Mouse (Mus musculus): ENCODE measurements around the gene Nr1i3.

The Nr1i3 gene

GRCm38 (mm10) chr1:171213801-171214496, at the start of gene Nr1i3:
Gene Nr1i3, plus strand, starts transcription at chr1:171213970.
- no peak for DNase-seq (ENCODE audit: low spot score in 2 of 2)

- no peak for DNase-seq (ENCODE audit: low spot score in 2 of 2)
Observed at GRCm38 (mm10) chr1:171164258-171164657, 49.5 kb upstream of the Nr1i3 start.

DNA sequence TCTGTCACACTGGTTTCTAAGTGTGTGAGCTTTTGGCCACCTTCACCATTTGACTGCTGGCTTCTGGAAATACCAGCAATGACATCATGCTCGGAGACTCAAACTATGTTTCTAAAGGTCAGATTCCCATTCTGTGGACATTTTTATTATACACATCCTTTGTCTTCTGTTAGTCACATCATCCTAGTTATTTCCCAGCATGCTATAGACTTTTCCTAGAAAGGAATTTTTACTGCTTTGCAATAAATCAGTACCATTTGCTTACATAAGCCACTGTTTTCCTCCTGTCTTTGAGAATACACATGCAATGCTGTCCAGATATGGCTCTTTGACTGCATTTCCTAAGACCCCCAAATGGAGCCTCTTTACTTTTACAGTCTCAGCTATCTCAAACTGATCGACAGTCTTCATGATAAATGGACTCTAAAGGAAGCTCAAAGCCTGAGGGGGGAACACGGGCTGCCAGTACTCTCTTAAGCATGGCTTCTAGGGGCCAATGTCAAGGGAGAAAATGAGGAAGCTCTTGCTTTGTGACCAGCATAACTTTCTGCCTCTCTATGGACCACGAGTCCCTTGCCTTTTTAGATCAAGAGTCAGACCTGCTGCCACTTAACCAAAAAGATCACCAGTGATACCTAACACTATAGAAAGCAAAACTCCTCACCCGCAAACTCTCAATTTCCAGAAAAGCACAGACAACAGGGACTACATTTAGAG, 48.0 kb upstream of the Nr1i3 start:
- no peak for DNase-seq (ENCODE audit: low spot score in 2 of 2)

DNA sequence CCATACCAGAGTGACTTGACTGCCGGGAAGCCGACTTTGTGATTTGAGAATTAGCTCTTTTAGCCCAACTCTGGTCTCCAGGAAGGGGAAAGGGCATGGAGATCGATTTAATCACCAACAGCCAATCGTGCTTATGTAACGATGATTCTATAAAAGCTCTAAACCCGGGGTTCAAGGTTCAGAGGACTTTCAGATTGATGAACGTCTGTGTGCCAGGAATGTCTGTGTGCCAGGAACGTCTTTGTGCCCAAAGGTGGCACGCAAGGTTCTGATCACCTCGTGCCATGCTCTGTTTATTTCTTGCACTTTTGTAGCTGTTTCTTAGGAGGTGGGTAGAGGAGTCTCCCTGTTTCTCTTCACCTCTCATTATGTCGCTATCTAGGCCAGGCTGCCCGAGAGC, 44.9 kb upstream of the Nr1i3 start:
- no peak for DNase-seq (ENCODE audit: low spot score in 2 of 2)

DNA sequence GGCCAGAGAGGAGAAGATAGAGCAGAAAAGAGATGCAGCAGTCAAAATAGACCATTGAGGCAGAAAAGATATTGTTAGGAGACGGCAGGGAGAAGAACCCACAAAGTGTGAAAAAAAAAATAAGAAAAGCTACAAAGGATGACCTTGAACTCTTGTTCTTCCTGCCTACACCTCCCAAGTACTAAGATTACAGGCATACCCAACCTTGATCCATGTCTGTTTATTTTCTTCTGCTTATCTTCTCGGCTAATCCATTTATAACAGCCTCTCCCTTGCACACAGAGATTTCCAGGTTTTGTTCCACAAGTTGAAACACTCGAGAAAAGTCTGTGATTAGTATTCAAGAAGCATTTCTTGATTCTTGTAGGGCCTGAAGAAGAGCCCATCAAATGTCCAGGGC, 43.9 kb upstream of the Nr1i3 start:
- DNase-seq (ENCODE audit: low spot score in 2 of 2), result no peak

GRCm38 (mm10) chr1:171171138-171171537, 42.6 kb upstream of the Nr1i3 start:
- no peak for DNase-seq (ENCODE audit: low spot score in 2 of 2)

GRCm38 (mm10) chr1:171172779-171173178, 41.0 kb upstream of the Nr1i3 start:
- no peak for DNase-seq (ENCODE audit: low spot score in 2 of 2)

GRCm38 (mm10) chr1:171179487-171180171, 34.1 kb upstream of the Nr1i3 start:
- no peak for DNase-seq (ENCODE audit: low spot score in 2 of 2)

GRCm38 (mm10) chr1:171183025-171183424, 30.7 kb upstream of the Nr1i3 start:
- DNase-seq (ENCODE audit: low spot score in 2 of 2), result no peak

DNA sequence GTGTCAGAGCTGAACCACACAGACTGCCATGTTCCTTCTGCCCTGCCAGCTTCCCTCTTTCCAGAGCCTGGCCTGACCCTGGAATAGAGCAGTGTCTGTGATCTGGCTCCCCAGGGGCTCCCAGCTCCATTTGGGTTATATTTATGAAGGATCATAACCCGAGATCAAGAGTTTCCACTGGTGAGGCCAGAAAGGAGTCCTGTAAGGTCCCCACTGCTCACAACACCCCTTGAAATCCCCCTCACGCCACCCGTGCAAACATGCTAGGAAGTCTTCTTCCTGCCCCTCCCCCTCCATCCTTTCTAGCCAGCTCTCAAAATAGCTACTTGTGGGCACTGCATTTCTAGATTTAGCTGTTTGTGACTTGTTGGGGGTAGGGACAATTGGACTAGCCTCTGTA, 30.1 kb upstream of the Nr1i3 start:
- peak; percentile 33 to 40 for DNase-seq (ENCODE audit: low spot score in 2 of 2)

DNA sequence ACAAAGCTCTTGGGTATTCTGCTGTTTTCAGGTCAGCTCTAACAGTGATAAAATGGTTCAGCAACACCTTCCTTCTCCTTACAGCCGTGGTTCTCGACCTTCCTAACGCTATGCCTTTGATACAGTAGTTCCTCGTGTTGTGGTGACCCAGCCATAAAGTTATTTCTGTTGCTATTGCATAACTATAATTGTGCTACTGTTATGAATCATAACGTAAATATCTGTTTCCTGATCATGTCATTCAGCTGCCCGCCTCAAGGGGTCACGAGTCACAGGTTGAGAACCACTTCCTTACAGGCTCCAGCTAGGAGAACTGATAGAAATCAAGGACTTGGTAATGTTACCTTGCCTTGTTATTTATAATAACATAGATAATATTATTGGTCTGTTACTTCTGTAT, 29.5 kb upstream of the Nr1i3 start:
- no peak for DNase-seq (ENCODE audit: low spot score in 2 of 2)

GRCm38 (mm10) chr1:171185655-171186054, 28.1 kb upstream of the Nr1i3 start:
- DNase-seq (ENCODE audit: low spot score in 2 of 2), result no peak

DNA sequence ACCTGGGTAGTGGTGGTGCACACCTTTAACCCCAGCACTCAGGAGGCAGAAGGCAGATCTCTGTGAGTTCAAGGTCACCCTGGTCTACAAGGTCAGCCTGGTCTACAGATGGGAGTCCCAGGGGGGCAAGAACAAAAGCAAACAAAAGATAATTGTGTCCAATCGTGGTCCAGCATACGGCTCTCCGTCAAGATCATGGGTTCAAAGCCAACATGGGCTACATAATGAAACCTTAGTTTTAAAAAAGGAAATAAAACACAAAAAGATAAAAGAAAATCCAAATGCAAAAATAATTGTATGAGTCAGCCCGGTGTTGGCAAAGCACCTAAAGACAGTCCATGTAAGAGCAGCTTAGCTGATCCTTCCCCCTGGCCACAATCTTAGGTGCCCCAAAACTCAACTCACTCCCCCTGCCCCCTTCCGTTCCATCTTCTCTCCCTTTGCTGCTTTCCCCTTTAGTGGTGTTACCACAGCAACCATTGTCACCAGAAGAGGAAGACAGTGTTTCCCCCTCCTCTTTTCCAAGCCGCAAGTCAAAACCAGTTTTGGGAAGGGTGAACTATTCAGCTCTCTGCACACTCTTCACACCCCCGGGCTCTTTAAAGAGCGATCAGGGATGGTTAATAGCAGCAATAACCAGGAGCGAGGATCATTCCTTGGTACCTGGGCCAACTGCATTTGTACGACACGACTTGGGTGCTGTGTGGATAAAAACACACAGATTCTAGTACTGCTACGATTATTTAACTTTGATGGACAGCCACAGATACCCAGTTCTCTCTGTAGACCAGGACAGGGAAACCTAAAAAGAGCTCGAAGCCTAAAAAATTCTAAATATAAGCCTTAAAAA, 25.7 kb upstream of the Nr1i3 start:
- peak; percentile 29 to 32 for DNase-seq (ENCODE audit: low spot score in 2 of 2)

- no peak for DNase-seq (ENCODE audit: low spot score in 2 of 2)
Observed at GRCm38 (mm10) chr1:171189046-171189445, 24.7 kb upstream of the Nr1i3 start.

DNA sequence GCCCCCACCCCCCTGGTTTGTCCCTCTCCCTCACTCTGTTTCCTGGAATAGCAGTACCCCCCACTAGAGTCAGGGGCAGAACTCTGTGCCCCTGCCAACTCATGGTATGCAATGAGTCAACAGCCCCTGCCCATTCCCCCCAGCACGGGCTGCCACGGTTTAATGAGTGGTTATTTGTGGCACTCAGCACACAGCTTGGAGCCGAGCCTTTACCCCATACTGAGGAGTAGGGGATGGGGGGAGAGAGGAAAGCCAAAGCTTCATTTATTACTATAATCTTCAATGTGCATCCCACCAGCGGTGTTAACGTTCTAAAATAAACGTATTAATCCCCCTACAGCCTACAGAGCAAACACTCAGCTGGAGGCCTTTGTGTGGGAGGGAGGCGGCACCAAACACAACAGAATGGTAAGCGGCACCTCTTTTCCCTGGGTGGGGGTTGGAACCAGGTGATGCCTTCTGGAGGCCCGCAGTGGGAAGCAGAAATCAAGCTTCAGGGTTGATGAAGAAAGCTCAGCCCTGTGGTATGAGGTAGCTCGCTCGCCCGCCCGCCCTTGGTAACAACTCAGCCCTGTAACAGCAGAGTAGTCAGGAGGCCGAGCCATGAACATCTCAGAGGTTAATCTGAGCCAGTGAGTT, 24.2 kb upstream of the Nr1i3 start:
- no peak for DNase-seq (ENCODE audit: low spot score in 2 of 2)

DNA sequence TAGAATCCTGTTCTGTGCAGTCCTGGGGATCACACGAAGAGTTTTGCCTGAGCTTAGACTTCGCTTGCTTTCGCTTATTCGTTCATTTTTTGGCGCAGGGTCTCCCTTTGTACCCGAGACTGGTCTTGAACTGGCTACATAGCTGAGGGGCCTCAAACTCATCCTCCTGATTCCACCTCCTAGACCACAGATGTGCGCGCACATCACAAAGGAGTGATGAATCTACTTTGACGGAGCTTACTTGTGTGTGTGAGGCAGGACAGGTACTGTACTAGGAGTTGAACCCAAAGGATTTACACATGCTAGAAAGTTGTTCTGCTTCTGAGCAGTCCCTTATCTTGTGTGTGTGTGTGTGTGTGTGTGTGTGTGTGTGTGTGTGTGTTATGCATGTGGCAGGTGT, 22.9 kb upstream of the Nr1i3 start:
- no peak for DNase-seq (ENCODE audit: low spot score in 2 of 2)

DNA sequence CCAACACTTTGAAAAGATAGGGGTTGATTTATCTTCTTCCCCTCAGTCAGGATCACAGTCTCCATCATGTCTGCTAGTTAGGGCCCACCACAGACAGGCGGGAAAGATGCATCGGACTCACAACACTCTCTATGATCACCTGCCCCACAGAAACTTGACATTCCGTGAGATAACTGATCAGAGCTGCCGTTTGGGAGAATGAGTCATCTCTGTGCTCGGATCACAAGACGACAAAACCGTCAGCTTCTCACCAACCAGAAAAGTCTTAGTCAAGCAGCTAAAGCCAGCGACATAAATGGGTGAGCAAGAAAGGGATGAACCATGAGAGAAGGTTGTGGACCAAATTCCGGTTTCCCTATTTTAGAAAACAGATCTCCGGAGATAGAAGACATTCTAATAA, 21.5 kb upstream of the Nr1i3 start:
- DNase-seq (ENCODE audit: low spot score in 2 of 2), result no peak

GRCm38 (mm10) chr1:171193093-171193840, 20.5 kb upstream of the Nr1i3 start:
- DNase-seq (ENCODE audit: low spot score in 2 of 2), result no peak

DNA sequence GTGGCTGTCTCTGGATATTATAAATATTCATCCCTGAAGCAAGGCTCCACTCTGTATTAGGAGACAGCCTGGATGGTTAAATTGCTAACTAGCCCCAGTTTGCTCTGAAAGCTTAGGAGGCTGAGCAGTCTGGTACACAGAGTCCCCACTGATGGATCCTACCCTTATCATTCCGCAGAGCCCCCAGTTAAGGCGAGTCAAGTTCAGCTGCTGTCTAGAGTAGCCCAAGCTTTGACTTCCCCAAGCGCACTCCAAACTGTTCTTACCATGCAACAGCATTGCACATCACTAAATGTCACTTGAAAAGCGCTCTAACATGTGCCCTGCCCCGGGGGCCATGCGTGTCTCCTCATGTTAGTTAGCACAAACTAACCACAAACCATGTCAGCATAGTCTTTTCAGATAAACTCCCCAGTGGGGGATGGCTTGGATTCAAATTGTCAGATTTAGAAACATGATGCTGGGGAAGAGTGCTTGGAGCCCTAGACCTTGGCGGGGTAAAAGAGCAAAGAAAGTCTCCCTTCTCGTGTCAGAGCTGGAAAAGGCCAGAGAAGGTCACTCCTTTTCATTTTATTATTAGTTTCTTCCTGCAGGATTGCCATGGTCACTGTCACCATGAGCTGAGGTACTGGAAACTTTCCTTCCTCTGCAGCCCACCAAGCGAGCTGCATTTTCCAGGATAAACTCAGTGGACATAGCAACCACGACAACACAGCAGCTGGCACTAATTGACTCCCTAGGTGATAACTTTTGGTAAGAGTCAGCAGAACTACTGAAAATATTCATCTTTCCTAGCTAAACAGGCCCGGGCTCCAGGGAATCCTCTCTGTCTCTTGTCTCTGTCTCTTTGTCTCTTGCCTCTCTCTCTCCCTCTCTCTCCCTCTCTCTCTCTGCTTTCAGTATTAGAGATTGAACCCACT, 19.6 kb upstream of the Nr1i3 start:
- no peak for DNase-seq (ENCODE audit: low spot score in 2 of 2)
